Comparison of ENCODE assay signal across 12 mouse cellular contexts in the genomic region with DNA sequence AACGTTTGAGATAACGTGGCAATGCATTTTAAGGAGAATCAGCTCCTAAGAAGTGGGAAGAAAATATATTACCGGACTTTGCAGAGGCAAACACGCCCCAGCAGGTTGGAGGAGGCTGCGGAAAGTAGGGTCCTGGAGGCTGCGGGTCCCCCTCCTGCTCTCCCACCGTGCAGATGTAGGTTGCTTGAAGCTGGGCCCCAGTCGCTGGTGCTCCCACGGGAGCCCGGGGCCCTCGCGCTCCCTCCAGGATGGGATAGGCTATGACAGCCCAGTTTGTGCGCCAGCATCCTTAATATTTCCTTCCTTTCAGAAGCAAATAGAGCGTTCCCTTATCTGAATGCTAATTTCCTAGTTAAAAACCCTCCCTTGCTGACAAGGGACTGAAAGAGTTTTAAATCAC.
DNase-seq lines count a peak whose midpoint lies in the region; ATAC-seq and TF ChIP-seq lines count a peak whose summit lies in the region.
"Had no signal": no experiment of that assay in that cellular context is flagged by ENCODE, and none has a peak within 500 bp of the region (broad histone marks: within the 10 kb centered on the region; RNA-seq: fewer than 3 reads in every experiment).

No protein-coding gene starts in this region.

- in situ Hi-C loops in ES-E14 (cut with MboI; ENCODE audit: low sequenced_read_pairs in 2 of 2, unreplicated experiment in 2 of 2), result no loop called here

- ATAC-seq in forebrain, postnatal 0 days, result peak; percentile 48
- ATAC-seq in midbrain, embryonic 12.5 days (ENCODE audit: low FRiP score, low read depth), result peak; percentile 75
- ATAC-seq: intestine, embryonic 16.5 days had no signal

- H3K27me3 ChIP-seq in forebrain, postnatal 0 days (ENCODE audit: insufficient read depth, low read length), result peaks cover 69% of the 10 kb centered on the region
- peaks cover 91% of the 10 kb centered on the region for H3K27me3 ChIP-seq in midbrain, embryonic 12.5 days

- H3K36me3 ChIP-seq in ES-E14 (ENCODE audit: control insufficient read depth, insufficient read depth, low read length, poor library complexity, severe bottlenecking), result no peaks in the 10 kb centered on the region
- H3K36me3 ChIP-seq in forebrain, postnatal 0 days (ENCODE audit: insufficient read depth), result no peaks in the 10 kb centered on the region
- no peaks in the 10 kb centered on the region for H3K36me3 ChIP-seq in midbrain, embryonic 12.5 days
- H3K36me3 ChIP-seq: lung, embryonic 15.5 days had no signal

- H3K9ac ChIP-seq in ES-E14 (ENCODE audit: insufficient read depth, low read depth, low read length, poor library complexity, severe bottlenecking), result no peak overlapping the region
- no peak overlapping the region for H3K9ac ChIP-seq in forebrain, postnatal 0 days
- no peak overlapping the region for H3K9ac ChIP-seq in midbrain, embryonic 12.5 days (replicated peaks)
- H3K9ac ChIP-seq: lung, embryonic 15.5 days had no signal

- 5% methylated on average over 14 of the region's 14 CpGs for WGBS in forebrain, postnatal 0 days
- 2% methylated on average over 14 of the region's 14 CpGs for WGBS in midbrain, embryonic 12.5 days

- peak; percentile 17 for DNase-seq in embryo, embryonic 9.5 days (ENCODE audit: extremely low spot score)
- DNase-seq in embryo, embryonic 10 days (ENCODE audit: low spot score), result no peak
- no peak for DNase-seq in ES-E14 (ENCODE audit: low read depth, low spot score)
- DNase-seq in forebrain, postnatal 0 days, result no peak
- no peak for DNase-seq in cerebellum, adult 9-11 months
- no peak for DNase-seq in urinary bladder, adult 2 months (ENCODE audit: low spot score)
- DNase-seq in thymus, postnatal 4 days, result no peak
- DNase-seq: cerebellum, postnatal 36 days had no signal

- H3K4me2 ChIP-seq in forebrain, postnatal 0 days (ENCODE audit: low read depth), result peak overlapping the region; percentile 41; the same call in 1 of the 2 replicates
- H3K4me2 ChIP-seq in midbrain, embryonic 12.5 days (replicated peaks), result peak overlapping the region; percentile 42; the same call in 1 of the 2 replicates

- no peak for TF ChIP-seq CTCF in forebrain, postnatal 0 days (IDR thresholded peaks at IDR 0.05; ENCODE audit: low read depth)

- H3K4me1 ChIP-seq in ES-E14 (ENCODE audit: control insufficient read depth in 2 of 2, insufficient read depth in 2 of 2, low read length in 2 of 2, poor library complexity in 1 of 2), result peaks cover 0 to 6% of the 10 kb centered on the region in 2 experiments; a peak in 2 of 4 replicates
- H3K4me1 ChIP-seq in forebrain, postnatal 0 days (ENCODE audit: insufficient read depth), result no peaks in the 10 kb centered on the region
- peaks cover 17% of the 10 kb centered on the region for H3K4me1 ChIP-seq in midbrain, embryonic 12.5 days

- H3K27ac ChIP-seq in ES-E14 (ENCODE audit: insufficient read depth, low read depth, low read length, poor library complexity, severe bottlenecking), result no peak overlapping the region
- H3K27ac ChIP-seq in forebrain, postnatal 0 days (ENCODE audit: low read depth, low read length), result no peak overlapping the region
- H3K27ac ChIP-seq in midbrain, embryonic 12.5 days (replicated peaks), result 0 out of 2 replicates have a peak overlapping the region, but pooled peaks have one; percentile 35
- H3K27ac ChIP-seq: lung, embryonic 15.5 days had no signal

- no peaks in the 10 kb centered on the region for H3K9me3 ChIP-seq in ES-E14 (ENCODE audit: control insufficient read depth, insufficient read depth, low read depth, low read length)
- H3K9me3 ChIP-seq in forebrain, postnatal 0 days (ENCODE audit: low read length), result no peaks in the 10 kb centered on the region
- H3K9me3 ChIP-seq in midbrain, embryonic 12.5 days, result no peaks in the 10 kb centered on the region
- H3K9me3 ChIP-seq: lung, embryonic 15.5 days had no signal

- H3K4me3 ChIP-seq in ES-E14 (ENCODE audit: insufficient read depth in 1 of 2, low read depth in 1 of 2, low read length in 2 of 2, poor library complexity in 1 of 2, severe bottlenecking in 1 of 2), result peak overlapping the region; percentile 37 to 65; a peak in 1 of 4 replicates
- H3K4me3 ChIP-seq in forebrain, postnatal 0 days (ENCODE audit: low read depth, low read length), result 0 out of 2 replicates have a peak overlapping the region, but pooled peaks have one; percentile 25
- H3K4me3 ChIP-seq in midbrain, embryonic 12.5 days, result peak overlapping the region; percentile 20; the same call in 1 of the 2 replicates
- H3K4me3 ChIP-seq: myocyte had no signal

TF ChIP-seq in ES-E14, 5 proteins besides CTCF, POLR2A, EP300 and RAD21:
- no peak for TF ChIP-seq ZNF384 (IDR thresholded peaks at IDR 0.05; ENCODE audit: low read depth, low read length)
- no peak for TF ChIP-seq HCFC1 (IDR thresholded peaks at IDR 0.05; ENCODE audit: borderline replicate concordance, insufficient read depth, low read length)
- TF ChIP-seq CHD2 (IDR thresholded peaks at IDR 0.05; ENCODE audit: low read depth, low read length), result no peak
- TF ChIP-seq MAFK (IDR thresholded peaks at IDR 0.05; ENCODE audit: insufficient read depth, low read depth, low read length), result no peak
- no peak for TF ChIP-seq ZC3H11A (IDR thresholded peaks at IDR 0.05; ENCODE audit: borderline replicate concordance, low read depth, low read length)
TF ChIP-seq in ES-E14: peak in this region for 0.
